Mouse (Mus musculus) Muller cell, postnatal 12 days (primary cell): Measurements from ENCODE around the gene Cfap44.

ENCODE experiments used
- DNase-seq: peaks from one replicate; pipeline ENCODE4 v3.0.0-alpha.2; 2015; ENCODE audit errors: inconsistent ontology term

The Cfap44 gene

DNA sequence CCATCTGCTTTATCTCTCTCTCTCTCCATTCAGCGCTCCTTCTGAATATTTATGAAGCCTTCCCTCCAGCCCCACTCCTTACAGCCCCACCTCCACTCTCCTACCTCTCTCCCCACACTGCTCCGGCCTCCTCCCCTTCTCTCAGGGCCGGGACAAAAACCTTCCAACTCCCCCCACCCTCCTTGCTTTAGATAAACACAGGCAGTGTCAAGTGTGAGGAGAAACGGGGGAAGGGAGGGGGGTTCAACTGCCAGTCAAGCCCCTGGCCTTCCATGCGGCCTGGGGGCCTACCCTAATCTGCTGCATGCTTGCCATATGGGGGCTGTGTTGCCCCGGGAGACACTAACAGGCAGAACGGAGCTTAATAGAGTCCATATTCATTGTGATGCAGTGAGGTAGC lies 136.2 kb downstream of the Cfap44 start:
- DNase-seq = no peak

DNA sequence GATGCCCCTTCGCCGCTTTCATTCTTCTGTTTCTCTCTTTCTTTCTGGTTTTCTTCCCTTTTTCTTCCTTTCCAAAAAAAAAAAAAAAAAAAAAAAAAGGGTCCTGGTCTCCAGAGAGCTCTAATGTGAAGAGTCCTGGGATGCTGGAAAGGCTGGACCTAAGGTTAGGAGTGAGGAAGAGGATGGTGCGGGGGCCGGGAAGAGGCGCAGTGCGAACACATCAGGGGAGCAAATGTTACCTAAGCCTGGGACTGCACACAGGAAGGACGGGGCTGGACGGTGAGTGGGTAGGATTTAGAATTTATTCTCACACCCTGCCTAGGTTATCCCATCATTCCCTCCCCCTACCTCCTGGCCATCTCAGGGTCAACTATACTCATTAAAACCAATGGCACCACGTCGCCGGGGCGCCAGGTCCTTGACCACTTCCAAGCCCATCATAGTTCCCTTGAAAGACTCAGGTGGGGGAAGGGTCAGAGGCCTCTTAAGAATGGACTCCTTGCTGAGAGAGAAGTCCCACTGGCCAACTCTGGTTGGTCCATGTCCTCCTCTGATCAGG lies 136.7 kb downstream of the Cfap44 start:
- DNase-seq = no peak
